ENCODE assay signal across 18 mouse cellular contexts in genomic region chr12:43916779-43917178, GRCm38 (mm10).
"Had no signal": no experiment of that assay in that cellular context is flagged by ENCODE, and none has a peak within 500 bp of the region (broad histone marks: within the 10 kb centered on the region; RNA-seq: fewer than 3 reads in every experiment).

No protein-coding gene starts in this region.

- H3K4me3 ChIP-seq: liver, embryonic 12.5 days; midbrain, embryonic 10.5 days; myocyte; neural tube, embryonic 12.5 days; neural tube, embryonic 15.5 days had no signal

- H3K27ac ChIP-seq: liver, embryonic 12.5 days; liver, embryonic 14.5 days; midbrain, embryonic 10.5 days; neural tube, embryonic 12.5 days; neural tube, embryonic 15.5 days had no signal

- H3K36me3 ChIP-seq: liver, embryonic 12.5 days; midbrain, embryonic 10.5 days; neural tube, embryonic 12.5 days; neural tube, embryonic 15.5 days had no signal

- H3K4me2 ChIP-seq: liver, embryonic 12.5 days; lung, embryonic 14.5 days; neural tube, embryonic 12.5 days; neural tube, embryonic 15.5 days had no signal

- H3K9me3 ChIP-seq: liver, embryonic 12.5 days; midbrain, embryonic 10.5 days; neural tube, embryonic 12.5 days; neural tube, embryonic 15.5 days had no signal

- ATAC-seq: liver, embryonic 12.5 days had no signal

- H3K4me1 ChIP-seq: liver, embryonic 12.5 days; midbrain, embryonic 10.5 days; neural tube, embryonic 12.5 days; neural tube, embryonic 15.5 days had no signal

- H3K27me3 ChIP-seq: liver, embryonic 12.5 days; neural tube, embryonic 12.5 days; neural tube, embryonic 15.5 days had no signal

- DNase-seq: lung, adult 18-20 months; lung, embryonic 14.5 days; lung, postnatal 10 days; lung, postnatal 4 days; retina, postnatal 1 day; right cerebral cortex, adult 18-20 months; right cerebral cortex, postnatal 25 days; right cerebral cortex, postnatal 4 days; spleen, adult 18-20 months; thymus, adult 18-20 months; thymus, postnatal 14 days; thymus, postnatal 36 days had no signal

- H3K9ac ChIP-seq: liver, embryonic 12.5 days; liver, embryonic 14.5 days; lung, embryonic 14.5 days; neural tube, embryonic 12.5 days; neural tube, embryonic 15.5 days had no signal
